Mouse (Mus musculus): ENCODE measurements around the gene Lonrf2.
A peak's percentile ranks its signal among the peaks of the same experiment; 100 is the strongest.

Gene Lonrf2

DNA sequence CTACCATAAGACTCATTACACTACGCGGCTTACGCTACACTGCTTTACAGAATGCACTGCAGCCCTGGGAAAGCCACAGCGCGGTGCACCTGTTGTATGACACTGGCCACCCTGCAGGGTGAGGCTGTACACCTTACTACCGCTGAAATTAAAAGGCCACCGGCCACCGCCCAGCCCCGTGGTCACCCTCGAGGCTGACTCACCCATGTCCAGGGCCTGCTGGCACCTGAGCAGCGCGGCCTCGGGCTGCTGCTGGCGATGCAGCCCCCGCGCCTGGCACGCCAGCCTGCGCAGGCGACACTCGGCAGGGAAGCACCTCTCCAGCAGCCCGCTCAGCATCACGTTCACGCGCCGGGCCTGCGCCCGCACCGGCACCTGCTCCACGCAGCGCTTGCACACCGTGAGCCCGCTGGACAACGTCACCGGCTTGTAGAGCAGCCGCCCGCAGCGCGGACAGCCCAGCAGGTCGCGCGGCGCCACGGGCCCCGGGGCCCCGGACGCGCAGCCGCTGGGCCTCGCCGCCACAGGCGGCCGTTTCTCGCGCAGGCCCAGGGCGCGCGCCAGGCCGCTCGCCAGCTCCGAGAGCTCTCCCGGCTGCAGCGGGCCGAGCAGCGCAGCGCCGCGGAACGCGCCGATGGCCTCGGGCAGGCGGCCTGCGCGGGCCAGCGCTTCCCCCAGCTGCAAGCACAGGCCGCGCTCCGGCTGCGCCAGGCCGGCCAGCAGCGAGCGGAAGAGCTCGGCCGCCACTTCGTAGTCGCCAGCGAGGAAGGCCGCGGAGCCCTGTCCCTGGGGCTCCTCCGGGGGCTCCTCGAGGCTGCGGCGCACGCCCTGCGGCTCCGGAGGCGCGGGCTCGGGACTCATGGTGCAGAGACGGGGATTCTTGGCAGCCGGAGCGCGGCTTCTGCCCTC is 689 bp downstream of the Lonrf2 start:
- DNase-seq (ENCODE audit: low spot score in 2 of 2) = no peak

DNA sequence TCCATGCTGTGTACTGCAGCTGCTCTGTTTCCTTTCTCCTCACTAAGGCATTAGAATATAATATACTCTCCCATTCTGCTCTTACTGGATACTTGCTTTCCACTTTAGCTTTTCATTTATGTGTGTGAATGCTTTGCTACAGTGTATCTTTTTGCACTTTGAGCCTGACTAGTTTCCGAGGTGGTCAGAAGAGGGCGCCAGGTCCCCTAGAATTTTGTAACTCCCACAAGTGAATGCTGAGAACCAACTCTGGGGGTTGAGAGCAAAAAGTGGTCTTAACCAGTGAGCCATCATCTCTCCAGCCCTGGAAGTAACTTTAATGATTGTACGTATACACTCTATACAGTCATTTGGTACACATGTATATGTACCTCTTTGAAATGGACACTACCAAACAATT is 1.6 kb downstream of the Lonrf2 start:
- DNase-seq (ENCODE audit: low spot score in 2 of 2) = no peak

DNA sequence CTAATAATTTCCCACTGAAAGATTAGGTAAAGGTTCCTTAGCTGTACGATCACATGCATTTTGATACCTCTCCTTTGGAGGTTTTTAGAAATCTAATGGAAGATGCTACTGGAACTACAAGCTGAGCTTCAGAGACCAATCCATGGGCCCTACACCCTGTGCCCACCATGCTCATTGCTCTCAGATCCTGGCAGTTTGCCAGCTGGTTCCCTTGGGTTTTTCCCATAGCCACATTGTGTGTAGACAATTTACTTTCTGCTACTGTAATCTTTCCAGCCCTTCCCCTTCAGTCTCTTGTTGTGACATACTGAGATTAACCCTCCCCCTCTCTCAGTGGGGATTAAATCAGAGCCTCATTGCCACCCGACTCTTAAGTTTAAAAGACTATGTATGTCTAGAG is 11.6 kb downstream of the Lonrf2 start:
- no peak for DNase-seq (ENCODE audit: low spot score in 2 of 2)

DNA sequence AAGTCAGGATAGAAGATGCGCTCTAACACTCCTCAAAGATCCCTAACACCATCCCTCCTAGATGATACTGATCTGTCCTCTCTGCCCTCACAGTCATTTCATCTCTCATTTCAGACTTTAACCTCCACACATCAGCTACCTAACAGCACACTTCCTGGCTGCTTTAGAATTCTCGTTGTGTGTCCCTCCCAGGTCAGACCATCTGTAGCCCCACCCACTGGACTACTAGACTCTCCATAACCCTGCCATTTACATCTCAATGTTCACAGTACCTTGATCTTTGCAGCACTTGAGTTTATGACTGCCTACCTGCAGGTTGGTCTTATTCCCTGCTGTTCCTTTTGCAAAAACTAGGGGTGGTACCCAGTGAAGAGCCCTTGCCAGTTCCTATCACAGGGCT is 12.7 kb downstream of the Lonrf2 start:
- DNase-seq (ENCODE audit: low spot score in 2 of 2) = no peak

DNA sequence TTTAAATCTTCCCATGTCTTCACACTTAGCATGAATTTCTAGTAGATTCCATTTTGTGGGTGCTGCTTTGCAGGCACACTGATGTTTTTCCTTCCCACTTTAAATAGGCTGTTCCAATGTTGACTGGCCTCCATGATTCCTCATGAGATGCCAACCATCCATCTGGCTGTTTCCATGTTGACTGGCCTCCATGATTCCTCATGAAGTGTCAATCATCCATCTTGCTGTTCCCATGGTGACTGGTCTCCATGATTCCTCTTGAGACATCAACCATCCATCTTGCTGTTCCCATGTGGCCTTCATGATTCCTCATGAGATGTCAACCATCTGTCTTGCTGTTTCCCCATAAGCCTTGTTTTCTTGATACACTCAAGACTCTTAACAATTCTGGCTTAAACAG is 16.8 kb downstream of the Lonrf2 start:
- no peak for DNase-seq (ENCODE audit: low spot score in 2 of 2)

DNA sequence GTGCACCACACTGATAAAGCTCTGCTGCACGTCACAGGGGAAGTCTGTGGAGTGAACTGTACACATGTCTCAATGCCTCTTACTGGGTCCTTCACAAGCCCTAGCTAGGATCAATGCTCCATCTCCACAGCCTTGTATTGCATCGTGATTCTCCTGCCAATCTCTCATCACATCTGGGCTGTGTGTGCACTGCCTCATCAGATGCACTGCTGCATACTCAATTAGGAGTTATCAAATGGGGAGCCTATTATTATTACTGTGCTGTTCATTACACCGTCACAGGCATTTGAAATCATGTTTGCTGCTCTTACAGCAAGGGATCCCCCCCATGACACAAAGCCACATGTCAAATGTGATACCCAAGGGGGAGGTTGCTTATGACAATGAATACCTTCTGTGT is 18.8 kb downstream of the Lonrf2 start:
- DNase-seq (ENCODE audit: low spot score in 2 of 2) = no peak

DNA sequence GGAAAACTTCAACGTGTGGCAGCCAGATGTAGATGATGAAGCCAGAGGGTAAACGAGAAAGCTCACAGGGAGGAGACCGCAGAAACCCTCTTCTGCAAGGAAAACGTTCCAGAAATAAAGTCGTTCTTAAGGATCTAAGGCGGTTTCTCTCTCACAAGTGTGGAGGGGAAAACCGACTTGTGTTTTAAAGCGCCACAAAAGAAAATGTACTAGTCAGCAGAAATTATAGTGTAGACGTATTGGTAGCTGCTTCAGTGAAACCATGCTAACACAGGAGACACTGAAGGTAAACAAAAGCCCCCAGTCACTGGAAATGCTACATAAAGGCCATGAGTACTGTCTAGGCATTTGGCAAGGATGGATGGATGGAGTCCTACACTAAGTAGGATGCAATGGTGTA is 19.2 kb downstream of the Lonrf2 start:
- no peak for DNase-seq (ENCODE audit: low spot score in 2 of 2)

DNA sequence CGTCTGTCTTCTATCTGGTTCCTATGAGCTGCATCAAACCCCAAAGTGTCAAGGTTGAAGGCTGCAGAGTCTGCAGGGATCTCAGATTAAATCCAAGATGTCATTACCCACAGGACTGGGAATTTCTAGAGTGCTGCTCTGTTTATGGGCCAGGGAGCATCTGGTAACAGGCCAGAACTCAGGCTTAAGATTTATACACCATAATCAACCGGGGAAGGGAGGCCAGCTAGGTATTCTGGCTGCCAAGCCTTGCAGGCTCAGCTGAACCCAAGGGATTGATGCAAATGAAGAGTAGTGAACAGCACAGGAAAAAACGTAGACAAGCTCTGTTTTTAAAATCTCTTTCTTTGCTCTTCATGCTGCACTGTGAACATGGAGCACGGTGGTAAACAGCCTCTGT is 20.2 kb downstream of the Lonrf2 start:
- no peak for DNase-seq (ENCODE audit: low spot score in 2 of 2)

DNA sequence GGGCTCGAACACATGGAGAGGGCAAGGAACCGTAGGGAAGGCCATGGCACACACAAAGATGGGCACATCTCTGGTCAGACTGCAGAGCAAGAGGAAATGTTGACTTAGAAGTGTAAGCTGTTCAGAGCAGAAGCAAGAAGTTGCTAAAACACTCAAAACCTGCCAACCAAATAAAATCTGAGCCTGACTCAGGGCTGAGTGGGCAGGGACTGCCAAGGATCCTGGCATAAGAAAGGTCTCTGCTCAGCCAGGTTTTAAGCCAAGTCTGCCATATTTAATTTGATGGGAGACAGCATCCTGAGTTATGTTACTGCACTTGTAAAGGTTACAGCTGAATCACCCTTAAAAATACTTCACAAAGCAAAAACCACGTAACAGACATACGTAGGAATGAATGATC is 29.4 kb downstream of the Lonrf2 start:
- DNase-seq (ENCODE audit: low spot score in 2 of 2) = no peak

DNA sequence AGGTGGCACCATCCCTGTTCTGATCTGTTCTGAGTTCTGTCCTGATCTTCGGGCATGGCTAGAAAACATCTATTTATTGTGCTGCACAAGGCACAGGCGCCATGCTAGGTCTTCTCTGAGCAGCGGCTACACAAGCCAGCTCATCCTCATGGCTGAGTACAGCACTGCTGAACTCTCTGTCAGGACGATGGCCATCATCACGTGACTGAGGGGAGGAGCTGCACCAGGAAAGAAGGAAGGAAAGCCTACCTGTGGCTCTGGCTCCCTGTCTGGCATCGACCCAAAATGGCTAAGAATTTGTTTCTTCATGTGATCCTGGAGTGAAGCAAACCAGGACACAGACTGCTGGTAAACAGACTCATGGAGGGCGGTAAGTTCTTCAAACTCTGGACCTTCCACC is 36.1 kb downstream of the Lonrf2 start:
- DNase-seq (ENCODE audit: low spot score in 2 of 2) = no peak

DNA sequence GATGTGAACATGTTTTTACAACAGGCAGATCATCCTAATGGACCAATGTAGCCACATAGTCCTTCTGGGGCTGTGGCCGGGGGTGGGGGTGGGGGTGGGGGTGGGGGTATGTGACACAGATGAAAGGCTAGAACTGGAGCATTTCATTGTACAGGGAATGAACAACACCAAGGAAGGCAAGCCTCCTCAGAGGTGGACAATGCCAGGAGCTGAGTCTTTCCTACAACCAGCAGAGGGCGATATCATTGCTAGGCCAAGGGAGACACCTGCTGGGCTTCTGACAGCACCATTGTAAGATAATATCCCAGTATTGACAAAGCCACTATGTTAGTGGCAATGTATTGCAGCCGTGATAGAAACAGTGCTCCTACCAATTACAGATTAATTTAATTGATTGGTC is 37.2 kb downstream of the Lonrf2 start:
- DNase-seq (ENCODE audit: low spot score in 2 of 2) = no peak

DNA sequence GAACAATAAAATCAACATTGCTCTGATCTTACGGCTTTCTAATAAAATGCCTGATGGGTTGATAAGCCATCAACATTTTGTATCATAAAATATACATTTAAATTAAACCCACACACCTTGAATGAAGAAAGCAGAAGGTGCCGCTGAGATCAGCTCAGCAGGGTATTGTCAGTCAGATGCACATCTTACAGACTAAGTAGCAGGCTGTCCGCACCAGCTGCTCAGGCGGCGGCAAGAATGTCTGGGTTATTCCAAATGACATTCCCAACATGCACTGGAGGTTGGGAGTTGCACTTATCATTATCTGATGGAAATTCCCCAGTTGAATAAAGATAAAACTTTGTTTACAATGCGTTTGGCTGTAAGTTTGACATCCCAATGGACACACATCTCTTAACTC is 39.6 kb downstream of the Lonrf2 start:
- no peak for DNase-seq (ENCODE audit: low spot score in 2 of 2)

DNA sequence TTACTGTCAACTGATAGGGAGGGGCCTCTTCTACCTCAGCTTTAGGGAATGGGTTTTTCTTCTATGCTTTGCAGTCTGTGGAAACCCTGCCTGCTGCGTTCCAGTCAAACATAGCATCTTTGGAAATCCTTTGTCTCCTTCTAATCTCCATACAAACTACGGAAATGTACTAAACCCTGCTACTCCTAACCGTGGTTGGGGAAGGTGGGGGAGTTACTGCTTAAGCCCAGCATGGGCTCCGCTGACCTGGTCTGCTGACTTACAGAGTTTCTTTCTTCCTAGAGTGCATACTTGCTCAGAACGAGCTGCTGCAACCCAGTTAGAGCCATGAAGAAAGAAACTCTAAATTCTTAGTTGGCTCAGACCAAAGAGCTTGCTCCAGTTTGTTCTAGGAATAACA is 41.0 kb downstream of the Lonrf2 start:
- DNase-seq (ENCODE audit: low spot score in 2 of 2) = no peak

DNA sequence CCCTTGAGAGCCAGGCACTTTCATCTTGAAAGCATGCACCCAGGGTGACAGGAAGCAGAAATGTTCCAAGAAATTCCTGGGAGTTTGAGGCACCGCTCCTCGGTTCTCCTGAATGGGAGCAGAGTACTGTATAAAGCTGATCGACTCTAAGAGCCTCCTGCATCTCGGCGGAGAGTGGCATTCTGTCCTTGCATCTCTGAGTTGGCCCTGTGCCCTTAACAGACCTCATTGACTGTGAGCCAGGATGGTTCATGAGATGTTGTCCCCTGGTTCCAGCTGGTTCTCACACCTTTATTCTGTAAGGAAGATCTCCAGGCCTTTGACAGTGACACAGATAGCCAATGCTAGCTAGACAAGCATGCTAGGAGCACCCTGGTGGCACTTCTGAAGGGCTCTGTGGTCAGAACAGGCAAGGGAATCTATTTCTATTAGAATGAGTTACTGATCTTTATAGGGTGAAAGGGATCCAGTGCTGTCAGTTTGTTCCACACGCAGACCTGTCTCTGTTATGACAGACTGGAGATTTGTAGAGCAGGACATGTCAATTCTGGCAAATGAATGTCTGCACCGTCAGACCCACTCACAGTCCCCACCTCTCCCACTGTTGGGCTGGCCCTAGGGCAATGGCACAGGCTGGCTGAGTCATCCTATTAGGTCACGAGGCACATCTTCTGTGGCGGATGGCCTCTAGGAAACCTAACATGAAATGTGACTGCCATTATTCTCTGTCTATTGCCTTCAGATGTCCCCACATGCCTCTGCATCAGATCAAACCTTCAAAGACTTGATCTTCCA is 45.3 kb downstream of the Lonrf2 start:
- no peak for DNase-seq (ENCODE audit: low spot score in 2 of 2)

DNA sequence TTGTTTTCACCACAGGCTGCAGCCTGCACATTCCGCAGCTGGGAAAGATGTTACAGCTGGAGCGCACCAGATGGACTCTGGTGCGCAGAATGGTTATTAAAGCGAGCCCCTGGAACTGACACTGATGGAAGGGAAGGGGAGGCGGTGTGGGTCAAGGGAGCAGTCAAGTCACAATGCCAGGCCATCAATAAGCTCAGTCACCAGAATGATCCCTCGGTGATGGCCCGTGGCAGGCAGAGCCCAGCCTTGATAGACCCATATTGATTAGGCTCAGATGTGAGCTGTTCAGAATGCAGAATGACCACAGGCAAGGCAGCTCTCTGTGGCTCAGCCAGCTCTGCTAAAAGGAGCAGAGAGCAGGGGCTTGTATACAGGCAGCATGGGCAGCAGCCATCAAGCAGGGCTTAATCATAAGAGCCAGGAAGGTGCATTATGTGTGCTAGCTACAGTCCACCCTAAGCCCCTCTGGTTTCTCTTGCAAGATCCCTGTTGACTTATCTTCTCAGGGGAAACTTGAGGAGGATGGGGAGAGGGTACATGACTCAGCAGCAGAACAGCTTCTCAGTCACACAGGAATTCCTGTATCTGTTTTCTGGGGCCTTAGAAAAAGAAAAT is 46.4 kb downstream of the Lonrf2 start:
- no peak for DNase-seq (ENCODE audit: low spot score in 2 of 2)

DNA sequence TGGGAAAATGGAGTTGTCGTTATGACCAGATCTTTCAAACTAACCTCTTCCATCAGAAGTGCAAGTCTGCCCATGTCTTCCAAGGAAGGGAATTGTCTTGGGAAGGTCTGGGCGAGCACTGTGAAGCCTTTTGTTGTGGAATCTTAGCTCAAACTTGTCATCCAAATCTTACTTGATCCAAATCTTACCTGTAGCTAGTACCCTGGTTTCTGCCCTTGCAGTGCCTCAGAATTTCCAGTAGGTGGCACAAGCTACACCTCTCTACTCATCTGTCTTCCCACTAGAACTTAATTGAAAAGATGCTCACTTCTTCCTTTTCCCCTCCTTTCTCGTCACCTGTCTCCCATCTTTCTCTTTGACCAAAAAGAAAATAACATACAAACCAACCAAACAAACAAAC is 47.6 kb downstream of the Lonrf2 start:
- no peak for DNase-seq (ENCODE audit: low spot score in 2 of 2)

DNA sequence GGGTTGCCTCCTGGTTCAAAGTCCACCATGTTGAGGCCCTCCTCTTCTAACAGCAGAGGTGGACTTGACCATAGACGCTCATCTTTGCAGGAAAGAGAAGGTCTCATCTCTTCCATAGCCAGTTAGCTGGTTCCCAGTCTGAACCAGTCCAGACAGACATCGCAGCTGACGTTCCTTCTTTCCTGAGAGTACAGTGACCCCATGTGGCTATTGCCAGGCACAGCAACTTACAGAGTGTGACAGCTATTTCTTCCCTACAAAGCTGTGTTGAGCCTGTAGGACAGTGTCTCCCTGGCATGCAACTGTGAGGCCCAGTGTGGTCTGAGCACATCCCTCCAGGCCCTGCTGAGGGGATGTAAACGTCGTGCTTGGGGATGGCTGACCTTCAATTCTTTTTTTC is 49.1 kb downstream of the Lonrf2 start:
- DNase-seq (ENCODE audit: low spot score in 2 of 2) = peak in 1 of 2 experiments; percentile 26

DNA sequence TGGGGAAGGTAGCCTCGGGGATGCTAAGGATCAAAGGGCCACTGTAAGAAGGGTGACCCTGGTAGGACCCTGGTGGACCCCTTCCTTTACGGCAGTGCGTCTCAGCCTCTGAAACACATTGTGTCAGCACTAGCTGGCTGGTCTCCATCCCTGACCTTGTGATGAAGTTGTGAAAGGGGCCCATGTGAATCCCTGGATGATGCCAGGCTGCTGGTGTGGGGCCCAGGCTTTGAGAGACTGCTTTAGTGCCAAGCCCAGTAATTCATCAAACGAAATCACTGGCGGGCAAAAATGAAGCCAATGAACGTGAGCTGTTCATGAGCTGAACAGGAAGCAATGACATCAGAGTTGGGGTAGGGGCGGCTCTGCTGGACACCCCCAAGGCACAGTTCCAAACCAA is 50.2 kb downstream of the Lonrf2 start:
- no peak for DNase-seq (ENCODE audit: low spot score in 2 of 2)

DNA sequence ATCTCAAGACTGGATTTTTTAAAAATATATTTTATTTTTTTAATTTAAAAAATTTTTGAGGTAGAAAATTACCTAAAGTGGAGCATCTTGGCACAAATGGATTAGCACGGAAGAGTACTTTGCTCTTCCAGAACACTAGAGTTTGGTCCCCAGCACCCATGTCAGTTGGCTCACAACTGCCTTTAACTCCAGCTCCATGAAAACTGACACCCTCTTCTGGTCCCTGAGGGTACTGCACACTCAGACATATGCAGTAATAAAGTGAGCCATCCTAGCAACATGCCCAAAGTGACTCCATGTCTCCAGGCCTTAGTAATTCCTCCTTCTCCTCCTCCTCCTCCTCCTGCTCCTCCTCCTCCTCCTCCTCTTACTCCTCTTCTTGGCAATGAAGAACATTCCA is 58.2 kb downstream of the Lonrf2 start:
- DNase-seq (ENCODE audit: low spot score in 2 of 2) = no peak

DNA sequence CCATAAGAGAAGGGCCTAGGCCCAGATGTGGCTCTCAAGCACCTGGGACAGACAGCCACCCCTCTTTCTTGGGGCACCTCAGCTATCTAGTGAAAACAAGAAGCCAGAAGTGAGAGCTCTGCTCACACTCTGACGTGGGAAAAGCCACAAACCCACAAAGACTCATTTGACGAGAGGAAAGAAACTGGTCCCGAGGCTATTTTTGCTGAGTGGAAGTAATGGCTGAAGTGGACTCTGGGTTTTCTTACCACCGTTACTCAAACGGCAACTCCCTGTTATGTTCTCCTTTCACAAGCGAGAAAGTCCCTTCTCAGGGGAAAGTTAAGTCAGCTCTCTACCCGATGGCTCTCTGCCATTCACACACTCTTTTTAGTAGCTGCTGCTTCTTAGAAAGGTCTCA is 59.0 kb downstream of the Lonrf2 start:
- peak; percentile 28 to 62 for DNase-seq (ENCODE audit: low spot score in 2 of 2)

DNA sequence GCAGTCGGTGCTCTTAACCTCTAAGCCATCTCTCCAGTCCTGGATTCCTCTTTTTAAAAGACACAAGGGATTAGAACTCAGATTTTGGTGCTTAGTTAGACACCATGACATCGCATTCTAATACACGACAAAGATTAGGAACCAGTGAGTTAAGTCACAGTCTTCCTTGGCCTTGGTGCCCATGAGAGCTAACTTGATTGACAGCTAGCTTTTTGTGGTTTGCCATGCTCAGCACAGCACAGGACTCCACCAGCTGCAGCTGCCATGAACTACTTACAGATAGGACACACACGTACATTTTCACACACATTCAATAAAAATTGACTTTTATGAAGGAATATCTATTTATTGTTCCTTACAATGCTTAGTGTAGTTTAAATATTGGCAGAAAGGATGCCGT is 60.8 kb downstream of the Lonrf2 start:
- DNase-seq (ENCODE audit: low spot score in 2 of 2) = no peak

DNA sequence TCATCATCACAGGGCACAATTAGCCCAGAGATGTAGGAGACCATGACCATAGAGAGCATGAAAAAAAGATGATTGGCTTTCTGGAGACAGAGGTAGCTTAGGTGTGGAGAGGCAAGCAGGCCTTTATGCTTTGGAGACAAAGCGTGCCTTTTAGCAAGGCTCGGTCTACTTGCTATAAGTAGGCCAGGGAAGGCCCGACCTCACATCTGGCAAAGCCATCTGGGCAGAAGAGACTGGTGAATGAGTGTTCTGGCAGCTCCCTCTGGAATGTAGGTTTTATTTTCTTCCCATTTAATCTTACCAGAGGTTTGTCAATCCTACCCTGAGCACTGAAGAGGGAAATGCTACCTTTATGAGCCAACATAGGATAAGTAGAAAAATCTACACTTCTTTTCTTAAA is 65.8 kb downstream of the Lonrf2 start:
- DNase-seq (ENCODE audit: low spot score in 2 of 2) = no peak

DNA sequence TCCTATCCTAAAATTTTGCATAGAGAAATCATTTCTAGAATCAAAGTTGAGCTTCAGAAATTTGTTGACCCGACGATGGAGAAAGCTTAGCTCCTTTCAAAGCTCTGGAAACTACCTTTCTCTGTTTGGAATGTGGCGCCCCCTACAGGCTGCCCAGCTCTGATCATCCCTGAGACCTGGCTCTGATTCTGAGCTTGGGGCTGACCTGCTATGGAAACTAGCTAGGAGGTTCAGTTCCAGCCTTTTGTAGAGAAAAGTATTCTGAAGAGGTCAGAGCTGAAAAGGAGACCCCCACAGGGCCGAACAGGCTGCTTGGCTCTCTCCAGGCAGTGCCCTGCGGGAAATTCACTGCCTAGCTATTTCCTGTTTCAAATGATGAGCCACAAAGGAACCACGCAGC is 66.6 kb downstream of the Lonrf2 start:
- DNase-seq (ENCODE audit: low spot score in 2 of 2) = peak; percentile 59 to 84

All from spleen, postnatal 4 days (tissue).